Mouse (Mus musculus): ENCODE measurements around the gene Gjb4.

Gene Gjb4

GRCm38 (mm10) chr4:127306915-127307314, 47.0 kb downstream of the Gjb4 start:
- no peak for DNase-seq (ENCODE audit: low spot score)

- DNase-seq (ENCODE audit: low spot score), result peak; percentile 19
Measured at GRCm38 (mm10) chr4:127303796-127304195, 50.1 kb downstream of the Gjb4 start.
